9 mouse cellular contexts compared by ENCODE assay signal in the genomic region with DNA sequence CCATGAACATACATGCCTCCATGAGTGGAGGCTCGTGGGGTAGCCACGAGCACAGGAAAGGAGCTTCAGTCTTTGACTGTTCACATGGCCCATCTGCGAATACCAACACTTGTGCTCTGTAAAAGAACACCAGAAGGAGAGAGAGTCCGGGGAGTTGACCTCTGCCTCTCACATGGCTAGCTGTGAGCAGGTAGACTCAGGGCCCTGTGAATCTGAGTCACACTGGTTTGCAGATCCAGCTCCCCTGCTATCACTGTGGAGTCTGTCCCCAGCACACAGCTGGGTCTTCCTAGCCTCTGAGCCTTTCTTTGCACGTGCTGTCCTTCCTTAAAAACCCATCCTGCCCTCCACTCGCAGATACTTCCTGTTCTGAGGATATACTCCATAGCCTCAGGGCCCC. TPM values are rescaled to one million over a fixed set of nuclear protein-coding genes. Genes with fewer than 3 reads are reported as not detected.
A peak's percentile ranks its signal among the peaks of the same experiment; 100 is the strongest.
DNase-seq lines count a peak whose midpoint lies in the region; ATAC-seq and TF ChIP-seq lines count a peak whose summit lies in the region.
"Had no signal": no experiment of that assay in that cellular context is flagged by ENCODE, and none has a peak within 500 bp of the region (broad histone marks: within the 10 kb centered on the region; RNA-seq: fewer than 3 reads in every experiment).

No protein-coding gene starts in this region.

- no peak for TF ChIP-seq POLR2A in myocyte (IDR thresholded peaks at IDR 0.05; ENCODE audit: insufficient read length, low read depth)

- 37% methylated on average over 6 of the region's 6 CpGs for WGBS in lung, embryonic 15.5 days
- WGBS in kidney, embryonic 16.5 days, result 62% methylated on average over 6 of the region's 6 CpGs

- peaks cover 30% of the 10 kb centered on the region for H3K79me2 ChIP-seq in myocyte (ENCODE audit: control insufficient read depth, insufficient read depth)

- peaks cover 98% of the 10 kb centered on the region for H3K4me1 ChIP-seq in lung, embryonic 15.5 days
- H3K4me1 ChIP-seq in kidney, embryonic 16.5 days (ENCODE audit: insufficient read depth, low read length), result peaks cover 52% of the 10 kb centered on the region

- H3K9me3 ChIP-seq in lung, embryonic 15.5 days, result no peaks in the 10 kb centered on the region
- no peaks in the 10 kb centered on the region for H3K9me3 ChIP-seq in kidney, embryonic 16.5 days (ENCODE audit: low read length)

- H3K4me3 ChIP-seq in lung, embryonic 15.5 days, result no peak overlapping the region
- H3K4me3 ChIP-seq in kidney, embryonic 16.5 days (ENCODE audit: low read length), result no peak overlapping the region
- H3K4me3 ChIP-seq in myocyte, result no peak overlapping the region

- H3K9ac ChIP-seq in lung, embryonic 15.5 days, result no peak overlapping the region
- no peak overlapping the region for H3K9ac ChIP-seq in kidney, embryonic 16.5 days (replicated peaks; ENCODE audit: low read length)

- H3K36me3 ChIP-seq in lung, embryonic 15.5 days, result no peaks in the 10 kb centered on the region
- H3K36me3 ChIP-seq in kidney, embryonic 16.5 days (ENCODE audit: insufficient read depth, low read length), result no peaks in the 10 kb centered on the region
- no peaks in the 10 kb centered on the region for H3K36me3 ChIP-seq in myocyte (ENCODE audit: control insufficient read depth, insufficient read depth)

- H3K27me3 ChIP-seq in lung, embryonic 15.5 days, result no peaks in the 10 kb centered on the region
- H3K27me3 ChIP-seq in kidney, embryonic 16.5 days (ENCODE audit: insufficient read depth, low read length), result no peaks in the 10 kb centered on the region
- H3K27me3 ChIP-seq in myocyte (ENCODE audit: control insufficient read depth, insufficient read depth, insufficient read length), result no peaks in the 10 kb centered on the region

- no peak overlapping the region for H3ac ChIP-seq in myocyte (ENCODE audit: control insufficient read depth, insufficient read length)

- no peak overlapping the region for H3K4me2 ChIP-seq in lung, embryonic 15.5 days
- H3K4me2 ChIP-seq in kidney, embryonic 16.5 days (replicated peaks; ENCODE audit: low read depth, low read length), result no peak overlapping the region
- H3K4me2 ChIP-seq in myocyte (ENCODE audit: low read depth), result peak overlapping the region; percentile 41

- DNase-seq in heart, adult 11 months, result peak; percentile 93
- no peak for DNase-seq in heart, adult 8-10 months (ENCODE audit: low spot score)
- no peak for DNase-seq in lung, postnatal 25 days (ENCODE audit: low spot score)
- DNase-seq in right cerebral cortex, postnatal 25 days, result no peak
- DNase-seq: thymus, postnatal 14 days had no signal

- peak overlapping the region; percentile 77 for H3K27ac ChIP-seq in lung, embryonic 15.5 days
- peak overlapping the region; percentile 13; the same call in 1 of the 2 replicates for H3K27ac ChIP-seq in kidney, embryonic 16.5 days (ENCODE audit: low read length)

- no peak for ATAC-seq in lung, embryonic 15.5 days (ENCODE audit: borderline replicate concordance, extremely low read depth, low FRiP score, low TSS enrichment)
- ATAC-seq in kidney, embryonic 16.5 days (ENCODE audit: low FRiP score, low TSS enrichment), result no peak
- no peak for ATAC-seq in inflammation-experienced regulatory T-cells, adult 6 months

TF ChIP-seq in myocyte, 11 proteins besides CTCF, POLR2A, EP300 and RAD21:
- TF ChIP-seq MAX (IDR thresholded peaks at IDR 0.05; ENCODE audit: low read depth), result no peak
- TF ChIP-seq TCF3 (IDR thresholded peaks at IDR 0.05; ENCODE audit: insufficient read length, low read depth), result no peak
- no peak for TF ChIP-seq E2F4 (IDR thresholded peaks at IDR 0.05; ENCODE audit: insufficient read depth)
- TF ChIP-seq MYOG (IDR thresholded peaks at IDR 0.05; ENCODE audit: control insufficient read depth in 1 of 3, insufficient read depth in 1 of 3, insufficient read length in 2 of 3, low read depth in 2 of 3), result no peak
- no peak for TF ChIP-seq REST (IDR thresholded peaks at IDR 0.05; ENCODE audit: insufficient read depth, insufficient read length)
- TF ChIP-seq USF1 (IDR thresholded peaks at IDR 0.05; ENCODE audit: low read depth), result no peak
- no peak for TF ChIP-seq MYOD1 (IDR thresholded peaks at IDR 0.05; ENCODE audit: control insufficient read depth in 1 of 3, insufficient read length in 2 of 3, low read depth in 2 of 3)
- TF ChIP-seq TCF12 (IDR thresholded peaks at IDR 0.05; ENCODE audit: insufficient read depth, poor library complexity, severe bottlenecking), result no peak
- TF ChIP-seq SRF (IDR thresholded peaks at IDR 0.05; ENCODE audit: control insufficient read depth, insufficient read length, low read depth), result no peak
- TF ChIP-seq CEBPB (IDR thresholded peaks at IDR 0.05; ENCODE audit: insufficient read depth, poor library complexity, severe bottlenecking), result no peak
- no peak for TF ChIP-seq POLR2AphosphoS2 (IDR thresholded peaks at IDR 0.05; ENCODE audit: insufficient read length, low read depth)

RNA-seq across cellular contexts. Expression of a gene that starts 22.3 kb away (rescaled TPM):
- 1 to 10 TPM; 2.3 to 5.0 (median 2.7) TPM for total RNA-seq in heart, adult 8-10 months (2022)
- 124 and 129 TPM in 2 replicates for polyA plus RNA-seq in lung, embryonic 15.5 days (2015; fragmentation: Nextera tagmentation; extraction: Ambion mirVana)
- polyA plus RNA-seq in kidney, embryonic 16.5 days (2015; fragmentation: Nextera tagmentation; extraction: Ambion mirVana), result 72.1 and 75.3 TPM in 2 replicates
- 25.6 TPM for polyA plus RNA-seq in myocyte (2012; fragmentation: generic; extraction: Trizol)
- polyA plus RNA-seq in inflammation-experienced regulatory T-cells, adult 6 months (2017; shearing (Covaris generic)), result 1 to 10 TPM; 3.0 to 6.2 (median 3.7) TPM
